Comparison of ENCODE assay signal across 16 mouse cellular contexts in the genomic region with DNA sequence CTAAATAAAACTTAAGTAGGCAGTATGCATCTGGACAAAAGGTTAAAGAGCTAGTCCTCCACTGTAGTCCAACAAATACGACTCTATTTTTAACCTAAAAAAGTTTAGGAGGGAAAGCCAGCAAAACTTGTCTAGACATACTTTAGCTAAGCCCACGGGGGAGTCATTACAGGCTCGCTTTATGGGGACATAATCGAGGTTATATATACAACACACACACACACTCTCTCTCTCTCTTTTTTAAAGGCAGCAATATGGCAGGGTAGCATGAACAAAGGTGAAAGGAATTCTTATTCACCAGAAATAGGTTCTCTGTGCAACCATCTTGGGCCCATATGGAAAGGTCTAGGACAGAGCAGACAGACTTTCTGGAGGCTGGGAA.
DNase-seq lines count a peak whose midpoint lies in the region; ATAC-seq and TF ChIP-seq lines count a peak whose summit lies in the region.
"Had no signal": no experiment of that assay in that cellular context is flagged by ENCODE, and none has a peak within 500 bp of the region (broad histone marks: within the 10 kb centered on the region; RNA-seq: fewer than 3 reads in every experiment).

No protein-coding gene starts in this region.

- no peaks in the 10 kb centered on the region for H3K9me3 ChIP-seq in forebrain, embryonic 12.5 days
- H3K9me3 ChIP-seq in forebrain, embryonic 11.5 days (ENCODE audit: control insufficient read depth, low read length): no peaks in the 10 kb centered on the region
- no peaks in the 10 kb centered on the region for H3K9me3 ChIP-seq in kidney, embryonic 16.5 days (ENCODE audit: low read length)
- H3K9me3 ChIP-seq in forebrain, embryonic 13.5 days (replicated peaks): no peaks in the 10 kb centered on the region
- no peaks in the 10 kb centered on the region for H3K9me3 ChIP-seq in limb, embryonic 13.5 days

- 0 out of 2 replicates have a peak, but pooled peaks have one; percentile 15 for ATAC-seq in forebrain, embryonic 12.5 days (ENCODE audit: low FRiP score)
- ATAC-seq in forebrain, embryonic 11.5 days (replicated peaks; ENCODE audit: low FRiP score): no peak
- ATAC-seq in kidney, embryonic 16.5 days (ENCODE audit: low FRiP score, low TSS enrichment): no peak
- ATAC-seq in forebrain, embryonic 13.5 days: no peak
- peak; percentile 89 for ATAC-seq in limb, embryonic 13.5 days (ENCODE audit: low FRiP score, low read depth)

- H3K4me3 ChIP-seq in forebrain, embryonic 12.5 days (replicated peaks): no peak overlapping the region
- H3K4me3 ChIP-seq in forebrain, embryonic 11.5 days (ENCODE audit: low read depth, low read length): no peak overlapping the region
- H3K4me3 ChIP-seq in kidney, embryonic 16.5 days (ENCODE audit: low read length): no peak overlapping the region
- H3K4me3 ChIP-seq in forebrain, embryonic 13.5 days: no peak overlapping the region
- no peak overlapping the region for H3K4me3 ChIP-seq in limb, embryonic 13.5 days
- H3K4me3 ChIP-seq in cerebellum, adult 2 months (replicated peaks; ENCODE audit: insufficient read depth, low read depth, low read length): no peak overlapping the region

- no peaks in the 10 kb centered on the region for H3K36me3 ChIP-seq in forebrain, embryonic 12.5 days (replicated peaks)
- no peaks in the 10 kb centered on the region for H3K36me3 ChIP-seq in forebrain, embryonic 11.5 days (ENCODE audit: control insufficient read depth, insufficient read depth, low read length)
- H3K36me3 ChIP-seq in kidney, embryonic 16.5 days (ENCODE audit: insufficient read depth, low read length): no peaks in the 10 kb centered on the region
- H3K36me3 ChIP-seq in forebrain, embryonic 13.5 days (ENCODE audit: poor library complexity, severe bottlenecking): no peaks in the 10 kb centered on the region
- no peaks in the 10 kb centered on the region for H3K36me3 ChIP-seq in limb, embryonic 13.5 days

- peak overlapping the region; percentile 33; the same call in 1 of the 2 replicates for H3K9ac ChIP-seq in forebrain, embryonic 12.5 days
- H3K9ac ChIP-seq in forebrain, embryonic 11.5 days (ENCODE audit: low read length): no peak overlapping the region
- H3K9ac ChIP-seq in kidney, embryonic 16.5 days (replicated peaks; ENCODE audit: low read length): no peak overlapping the region
- peak overlapping the region; percentile 45 for H3K9ac ChIP-seq in forebrain, embryonic 13.5 days
- no peak overlapping the region for H3K9ac ChIP-seq in limb, embryonic 13.5 days

- H3K27ac ChIP-seq in forebrain, embryonic 12.5 days: peak overlapping the region; percentile 21; the same call in 1 of the 2 replicates
- H3K27ac ChIP-seq in forebrain, embryonic 11.5 days (ENCODE audit: low read depth, low read length): no peak overlapping the region; the same call in 1 of the 2 replicates
- peak overlapping the region; percentile 70 for H3K27ac ChIP-seq in kidney, embryonic 16.5 days (ENCODE audit: low read length)
- peak overlapping the region; percentile 87 for H3K27ac ChIP-seq in forebrain, embryonic 13.5 days
- H3K27ac ChIP-seq in limb, embryonic 13.5 days: peak overlapping the region; percentile 90
- no peak overlapping the region for H3K27ac ChIP-seq in cerebellum, adult 2 months (ENCODE audit: insufficient read depth, low read length)

- no peak for DNase-seq in forebrain, embryonic 11.5 days (ENCODE audit: low spot score)
- DNase-seq in kidney, postnatal 25 days: no peak
- no peak for DNase-seq in cerebellum, adult 2 months
- no peak for DNase-seq in layer of hippocampus, adult 9-11 months
- DNase-seq: adrenal gland, adult 2 months; cerebellum, adult 11 months; cerebellum, postnatal 25 days; kidney, adult 11 months; lung, postnatal 10 days; right cerebral cortex, postnatal 4 days; thymus, postnatal 4 days had no signal

- H3K4me1 ChIP-seq in forebrain, embryonic 12.5 days: peaks cover 33% of the 10 kb centered on the region
- H3K4me1 ChIP-seq in forebrain, embryonic 11.5 days (replicated peaks; ENCODE audit: control insufficient read depth, insufficient read depth, low read length): peaks cover 16% of the 10 kb centered on the region
- peaks cover 21% of the 10 kb centered on the region for H3K4me1 ChIP-seq in kidney, embryonic 16.5 days (ENCODE audit: insufficient read depth, low read length)
- peaks cover 37% of the 10 kb centered on the region for H3K4me1 ChIP-seq in forebrain, embryonic 13.5 days
- peaks cover 30% of the 10 kb centered on the region for H3K4me1 ChIP-seq in limb, embryonic 13.5 days
- no peaks in the 10 kb centered on the region for H3K4me1 ChIP-seq in cerebellum, adult 2 months (ENCODE audit: control insufficient read depth, insufficient read depth, low read length)

- H3K4me2 ChIP-seq in forebrain, embryonic 12.5 days: no peak overlapping the region; the same call in 1 of the 2 replicates
- H3K4me2 ChIP-seq in forebrain, embryonic 11.5 days (ENCODE audit: low read depth, low read length, severe bottlenecking): no peak overlapping the region
- H3K4me2 ChIP-seq in kidney, embryonic 16.5 days (replicated peaks; ENCODE audit: low read depth, low read length): no peak overlapping the region
- no peak overlapping the region for H3K4me2 ChIP-seq in forebrain, embryonic 13.5 days
- H3K4me2 ChIP-seq in limb, embryonic 13.5 days (replicated peaks): peak overlapping the region; percentile 41; the same call in 1 of the 2 replicates

- WGBS in forebrain, embryonic 12.5 days: 47% methylated on average over 4 of the region's 4 CpGs
- WGBS in forebrain, embryonic 11.5 days: 61% methylated on average over 4 of the region's 4 CpGs
- WGBS in kidney, embryonic 16.5 days: 38% methylated on average over 4 of the region's 4 CpGs
- WGBS in forebrain, embryonic 13.5 days: 44% methylated on average over 4 of the region's 4 CpGs
- 7% methylated on average over 4 of the region's 4 CpGs for WGBS in limb, embryonic 13.5 days
- WGBS in cerebellum, adult 2 months: 92% methylated on average over 4 of the region's 4 CpGs

- no peak for TF ChIP-seq CTCF in cerebellum, adult 2 months (IDR thresholded peaks at IDR 0.05; ENCODE audit: borderline replicate concordance, insufficient read depth, low read depth, low read length)

- TF ChIP-seq POLR2A in cerebellum, adult 2 months (IDR thresholded peaks at IDR 0.05; ENCODE audit: borderline replicate concordance, insufficient read depth, low read length): no peak

- H3K27me3 ChIP-seq in forebrain, embryonic 12.5 days: peaks cover 28% of the 10 kb centered on the region
- peaks cover 10% of the 10 kb centered on the region; the same call in 1 of the 2 replicates for H3K27me3 ChIP-seq in forebrain, embryonic 11.5 days (ENCODE audit: control insufficient read depth, insufficient read depth, low read length)
- no peaks in the 10 kb centered on the region for H3K27me3 ChIP-seq in kidney, embryonic 16.5 days (ENCODE audit: insufficient read depth, low read length)
- peaks cover 5% of the 10 kb centered on the region for H3K27me3 ChIP-seq in forebrain, embryonic 13.5 days
- peaks cover 8% of the 10 kb centered on the region; the same call in 1 of the 2 replicates for H3K27me3 ChIP-seq in limb, embryonic 13.5 days
- H3K27me3 ChIP-seq in cerebellum, adult 2 months (ENCODE audit: control insufficient read depth, insufficient read depth, low read length): no peaks in the 10 kb centered on the region
- H3K27me3 ChIP-seq: CH12.LX had no signal

Comparison
In these comparisons a context has a peak if more than half of its experiments do, and no peak if none do; other contexts are left out.
1. ATAC-seq: peak in forebrain, embryonic 12.5 days (single experiment) and limb, embryonic 13.5 days (single experiment); none in forebrain, embryonic 11.5 days (single experiment), kidney, embryonic 16.5 days (single experiment) and forebrain, embryonic 13.5 days (single experiment).
2. H3K27ac ChIP-seq: peak in forebrain, embryonic 12.5 days (single experiment), kidney, embryonic 16.5 days (single experiment), forebrain, embryonic 13.5 days (single experiment) and limb, embryonic 13.5 days (single experiment); none in forebrain, embryonic 11.5 days (single experiment) and cerebellum, adult 2 months (single experiment).
3. H3K9ac ChIP-seq: peak in forebrain, embryonic 12.5 days (single experiment) and forebrain, embryonic 13.5 days (single experiment); none in forebrain, embryonic 11.5 days (single experiment), kidney, embryonic 16.5 days (single experiment) and limb, embryonic 13.5 days (single experiment).